Mouse (Mus musculus) bone marrow macrophage, adult 2 months (primary cell): Measurements from ENCODE around the gene Thrap3.

Experiments used
- CTCF ChIP-seq: IDR thresholded peaks from 2 replicates; pipeline ENCODE4 v1.5.1; 2012; ENCODE audit warnings: low read depth, mild to moderate bottlenecking, low read length, moderate library complexity
- POLR2A ChIP-seq: IDR thresholded peaks from 2 replicates; pipeline ENCODE4 v1.6.1; 2012; ENCODE audit warnings: mild to moderate bottlenecking, low read depth, low read length, borderline replicate concordance

DNA sequence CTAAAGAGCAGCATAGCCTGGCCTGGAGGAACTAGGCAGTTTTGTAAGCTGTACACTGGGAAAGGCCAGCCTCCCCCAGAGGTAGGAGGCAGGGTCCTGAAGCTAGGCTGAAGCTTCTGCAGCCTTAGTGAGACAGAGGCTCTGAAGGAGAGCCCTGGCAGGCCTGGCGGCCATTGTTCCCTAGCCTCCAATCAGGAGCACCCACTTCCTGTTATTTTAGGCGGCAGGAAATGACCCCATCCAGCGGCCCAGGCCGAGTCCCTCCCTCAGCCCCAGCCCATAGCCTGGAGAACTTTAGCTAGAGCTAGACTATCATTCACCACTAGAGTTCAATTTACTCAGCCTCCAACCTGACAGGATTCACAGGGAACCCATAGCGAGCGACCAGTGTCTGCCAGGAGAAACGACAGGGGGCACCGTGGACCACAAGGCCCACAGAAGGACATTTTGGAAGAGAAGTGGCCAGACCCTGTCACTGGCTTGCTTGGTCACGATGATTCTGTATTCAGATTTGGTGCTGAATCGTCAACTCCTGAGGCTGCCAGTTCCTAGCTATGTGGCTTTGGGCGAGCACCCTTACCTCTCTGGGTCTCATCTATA lies 49.2 kb upstream of the Thrap3 start:
- TF ChIP-seq CTCF: no peak
- no peak for TF ChIP-seq POLR2A
